ENCODE assay signal across 26 mouse cellular contexts in the genomic region with DNA sequence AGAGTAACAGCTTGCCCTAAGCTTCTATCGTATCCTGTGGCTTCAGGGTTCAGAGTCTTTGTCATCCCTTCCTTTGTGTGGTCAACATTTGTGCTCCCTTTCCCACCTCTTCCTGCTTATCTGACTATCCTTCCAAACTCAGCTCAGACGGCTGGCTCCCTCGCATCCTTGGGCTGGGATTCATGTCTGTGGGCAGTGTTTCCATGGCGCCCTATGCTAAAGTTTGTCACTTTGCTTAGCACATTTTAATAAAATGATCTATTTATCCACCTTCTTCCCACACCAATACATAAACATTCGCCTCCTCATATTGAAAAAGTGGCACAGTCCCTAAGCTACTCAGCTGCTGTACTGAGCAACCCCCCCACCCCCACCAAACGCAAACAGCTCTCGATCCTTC.
DNase-seq lines count a peak whose midpoint lies in the region; ATAC-seq and TF ChIP-seq lines count a peak whose summit lies in the region.
"Had no signal": no experiment of that assay in that cellular context is flagged by ENCODE, and none has a peak within 500 bp of the region (broad histone marks: within the 10 kb centered on the region; RNA-seq: fewer than 3 reads in every experiment).

No protein-coding gene starts in this region.

- WGBS in embryonic facial prominence, embryonic 12.5 days = 79% methylated on average over 7 of the region's 7 CpGs
- 77% methylated on average over 7 of the region's 7 CpGs for WGBS in limb, embryonic 15.5 days
- 80% methylated on average over 7 of the region's 7 CpGs for WGBS in forebrain, embryonic 11.5 days

- TF ChIP-seq POLR2A in embryonic fibroblast, embryonic 13.5 days (IDR thresholded peaks at IDR 0.05; ENCODE audit: low read depth, low read length) = no peak

- no peak for ATAC-seq in embryonic facial prominence, embryonic 12.5 days (ENCODE audit: insufficient number of reproducible peaks, insufficient read depth, low FRiP score, low TSS enrichment)
- ATAC-seq in limb, embryonic 15.5 days (ENCODE audit: insufficient number of reproducible peaks, low FRiP score, low TSS enrichment, low read depth) = no peak
- no peak for ATAC-seq in forebrain, embryonic 11.5 days (replicated peaks; ENCODE audit: low FRiP score)
- ATAC-seq: hindbrain, postnatal 0 days; intestine, embryonic 16.5 days; midbrain, embryonic 16.5 days; Patski had no signal

- peak; percentile 32 to 37 for DNase-seq in left cerebral cortex, postnatal 14 days (ENCODE audit: low spot score in 2 of 2)
- DNase-seq in left cerebral cortex, adult 18-20 months (ENCODE audit: low spot score in 2 of 2) = no peak
- DNase-seq in forebrain, embryonic 11.5 days (ENCODE audit: low spot score) = no peak
- DNase-seq in kidney, adult 11 months = no peak
- DNase-seq: adrenal gland, postnatal 36 days; B cell, adult 2 months; cerebellum, adult 11 months; cerebellum, adult 9-11 months; gastrocnemius, adult 2 months; kidney, postnatal 25 days; liver; right cerebral cortex, postnatal 14 days; spleen, adult 18-20 months; thymus, postnatal 14 days had no signal

- H3K4me1 ChIP-seq in embryonic facial prominence, embryonic 12.5 days = peaks cover 16% of the 10 kb centered on the region
- H3K4me1 ChIP-seq in embryonic fibroblast, embryonic 13.5 days (ENCODE audit: control insufficient read depth, insufficient read depth, low read length) = peaks cover 2% of the 10 kb centered on the region; the same call in 1 of the 2 replicates
- H3K4me1 ChIP-seq in limb, embryonic 15.5 days = peaks cover 29% of the 10 kb centered on the region
- no peaks in the 10 kb centered on the region for H3K4me1 ChIP-seq in forebrain, embryonic 11.5 days (replicated peaks; ENCODE audit: control insufficient read depth, insufficient read depth, low read length)

- no peak overlapping the region for H3K4me2 ChIP-seq in embryonic facial prominence, embryonic 12.5 days (replicated peaks)
- no peak overlapping the region for H3K4me2 ChIP-seq in limb, embryonic 15.5 days
- H3K4me2 ChIP-seq in forebrain, embryonic 11.5 days (ENCODE audit: low read depth, low read length, severe bottlenecking) = no peak overlapping the region
- H3K4me2 ChIP-seq: heart, embryonic 11.5 days had no signal

- H3K9ac ChIP-seq in embryonic facial prominence, embryonic 12.5 days = no peak overlapping the region
- H3K9ac ChIP-seq in limb, embryonic 15.5 days = no peak overlapping the region
- no peak overlapping the region for H3K9ac ChIP-seq in forebrain, embryonic 11.5 days (ENCODE audit: low read length)

- no peak for TF ChIP-seq CTCF in embryonic fibroblast, embryonic 13.5 days (IDR thresholded peaks at IDR 0.05; ENCODE audit: borderline replicate concordance, insufficient read depth, low read length)

- no peaks in the 10 kb centered on the region for H3K27me3 ChIP-seq in embryonic facial prominence, embryonic 12.5 days
- H3K27me3 ChIP-seq in limb, embryonic 15.5 days = no peaks in the 10 kb centered on the region
- no peaks in the 10 kb centered on the region for H3K27me3 ChIP-seq in forebrain, embryonic 11.5 days (ENCODE audit: control insufficient read depth, insufficient read depth, low read length)
- H3K27me3 ChIP-seq: CH12.LX, Patski had no signal

- intact Hi-C loops in left cerebral cortex, postnatal 14 days (cut with DNase I) = loop anchor here (1.0 kb wide), 1 partner anchor 312 kb away; no protein-coding TSS in a partner anchor

- no peak overlapping the region for H3K4me3 ChIP-seq in embryonic facial prominence, embryonic 12.5 days
- H3K4me3 ChIP-seq in embryonic fibroblast, embryonic 13.5 days (ENCODE audit: insufficient read depth, low read length) = no peak overlapping the region
- no peak overlapping the region for H3K4me3 ChIP-seq in limb, embryonic 15.5 days
- H3K4me3 ChIP-seq in forebrain, embryonic 11.5 days (ENCODE audit: low read depth, low read length) = no peak overlapping the region
- H3K4me3 ChIP-seq: gastrocnemius, adult 2 months; myocyte had no signal

- peak overlapping the region; percentile 81 for H3K27ac ChIP-seq in embryonic facial prominence, embryonic 12.5 days
- H3K27ac ChIP-seq in embryonic fibroblast, embryonic 13.5 days (ENCODE audit: insufficient read depth, low read length) = peak overlapping the region; percentile 59; the same call in 1 of the 2 replicates
- H3K27ac ChIP-seq in limb, embryonic 15.5 days = peak overlapping the region; percentile 79
- H3K27ac ChIP-seq in forebrain, embryonic 11.5 days (ENCODE audit: low read depth, low read length) = no peak overlapping the region
- H3K27ac ChIP-seq: hindbrain, postnatal 0 days; macrophage had no signal

- H3K9me3 ChIP-seq in embryonic facial prominence, embryonic 12.5 days = no peaks in the 10 kb centered on the region
- no peaks in the 10 kb centered on the region for H3K9me3 ChIP-seq in limb, embryonic 15.5 days
- no peaks in the 10 kb centered on the region for H3K9me3 ChIP-seq in forebrain, embryonic 11.5 days (ENCODE audit: control insufficient read depth, low read length)
- H3K9me3 ChIP-seq: G1E had no signal

- no peaks in the 10 kb centered on the region for H3K36me3 ChIP-seq in embryonic facial prominence, embryonic 12.5 days
- no peaks in the 10 kb centered on the region for H3K36me3 ChIP-seq in limb, embryonic 15.5 days
- H3K36me3 ChIP-seq in forebrain, embryonic 11.5 days (ENCODE audit: control insufficient read depth, insufficient read depth, low read length) = no peaks in the 10 kb centered on the region
- H3K36me3 ChIP-seq: G1E had no signal

Comparison
In these comparisons a context has a peak if more than half of its experiments do, and no peak if none do; other contexts are left out.
1. DNase-seq: peak in left cerebral cortex, postnatal 14 days (2 of 2); none in left cerebral cortex, adult 18-20 months (0 of 2), forebrain, embryonic 11.5 days (single experiment) and kidney, adult 11 months (single experiment).